Mouse (Mus musculus): Measurements from ENCODE around the gene Afp. TPM values are rescaled to one million over a fixed set of nuclear protein-coding genes. Genes with fewer than 3 reads are reported as not detected.

Gene Afp
- 15.4 and 53.4 TPM in 2 replicates for polyA plus RNA-seq (2012; rRNA removed; ENCODE audit: low replicate concordance)

DNA sequence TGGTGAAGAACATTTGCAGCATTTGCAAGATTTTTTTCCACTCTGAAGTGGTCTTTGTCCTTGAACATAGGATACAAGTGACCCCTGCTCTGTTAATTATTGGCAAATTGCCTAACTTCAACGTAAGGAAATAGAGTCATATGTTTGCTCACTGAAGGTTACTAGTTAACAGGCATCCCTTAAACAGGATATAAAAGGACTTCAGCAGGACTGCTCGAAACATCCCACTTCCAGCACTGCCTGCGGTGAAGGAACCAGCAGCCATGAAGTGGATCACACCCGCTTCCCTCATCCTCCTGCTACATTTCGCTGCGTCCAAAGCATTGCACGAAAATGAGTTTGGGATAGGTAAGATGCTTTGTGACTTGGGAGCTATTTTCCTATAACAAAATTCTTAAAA lies at the start of gene Afp:
Gene Afp, plus strand, starts transcription at position 220 of the 400 bp plus-strand sequence.

DNA sequence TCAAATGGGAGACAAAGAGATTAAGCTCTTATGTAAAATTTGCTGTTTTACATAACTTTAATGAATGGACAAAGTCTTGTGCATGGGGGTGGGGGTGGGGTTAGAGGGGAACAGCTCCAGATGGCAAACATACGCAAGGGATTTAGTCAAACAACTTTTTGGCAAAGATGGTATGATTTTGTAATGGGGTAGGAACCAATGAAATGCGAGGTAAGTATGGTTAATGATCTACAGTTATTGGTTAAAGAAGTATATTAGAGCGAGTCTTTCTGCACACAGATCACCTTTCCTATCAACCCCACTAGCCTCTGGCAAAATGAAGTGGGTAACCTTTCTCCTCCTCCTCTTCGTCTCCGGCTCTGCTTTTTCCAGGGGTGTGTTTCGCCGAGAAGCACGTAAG lies 29.9 kb upstream of the Afp start, which contains the start of gene Alb:
Gene Alb, plus strand, starts transcription at position 279 of the 400 bp plus-strand sequence.

DNA sequence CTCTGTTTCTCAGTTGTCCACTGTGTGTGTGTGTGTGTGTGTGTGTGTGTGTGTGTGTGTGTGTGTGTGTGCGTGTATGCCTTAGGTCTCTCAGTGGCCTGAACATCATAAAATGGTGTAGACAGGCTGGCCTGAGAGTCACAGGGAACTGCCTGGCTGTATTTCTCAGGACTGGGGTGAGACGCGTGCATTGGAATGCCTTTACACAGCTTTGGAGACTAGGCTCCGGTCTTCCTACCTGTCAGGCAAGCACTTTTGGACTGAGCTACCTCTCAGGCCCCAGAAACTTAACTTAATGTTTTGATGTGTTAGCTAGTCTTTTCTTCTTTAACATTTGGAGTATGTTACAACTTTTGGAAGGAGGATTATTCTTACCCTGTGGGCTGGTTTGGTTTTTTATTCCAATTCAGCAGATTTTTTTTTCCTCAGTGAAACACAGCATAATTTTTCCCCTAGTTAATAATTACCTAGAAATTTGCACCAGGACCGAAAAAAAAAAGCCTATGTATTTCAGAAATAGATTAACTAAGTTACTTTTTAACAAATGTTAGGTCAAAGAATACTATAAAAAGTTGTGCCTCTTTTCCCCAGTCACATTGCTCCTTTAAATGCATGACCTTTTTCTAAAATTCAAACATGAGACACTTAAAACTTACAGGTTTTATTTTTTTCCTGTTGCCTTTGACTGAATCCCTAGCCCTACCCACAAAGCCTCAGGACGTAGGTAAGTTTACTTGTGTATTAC lies 28.0 kb downstream of the Afp start, which contains the start of gene Afm:
Gene Afm, plus strand, starts transcription at position 577 of the 745 bp plus-strand sequence.

Other genes starting within 250 kb of the Afp start
- 4.4 and 7.3 TPM in 2 replicates for gene Ankrd17, start 124.2 kb upstream of the Afp start, polyA plus RNA-seq (2012; rRNA removed; ENCODE audit: low replicate concordance)
- 0.18 and 0.28 TPM in 2 replicates for gene Gm9958, start 123.5 kb upstream of the Afp start, polyA plus RNA-seq (2012; rRNA removed; ENCODE audit: low replicate concordance)
- gene Alb, start 29.8 kb upstream of the Afp start, polyA plus RNA-seq (2012; rRNA removed; ENCODE audit: low replicate concordance), result 0.76 TPM in 1 of 2 replicates, not detected in the other
- gene Afm, start 28.2 kb downstream of the Afp start, polyA plus RNA-seq (2012; rRNA removed; ENCODE audit: low replicate concordance), result not detected in 2 replicates
- gene 5830473C10Rik, start 70.4 kb downstream of the Afp start, polyA plus RNA-seq (2012; rRNA removed; ENCODE audit: low replicate concordance), result not detected in 2 replicates
- 2.8 and 3.3 TPM in 2 replicates for gene Rassf6, start 149.9 kb downstream of the Afp start, polyA plus RNA-seq (2012; rRNA removed; ENCODE audit: low replicate concordance)